Mouse (Mus musculus) CD8-positive naive resting alpha-beta T cell, adult 57 days (primary cell): Measurements from ENCODE around the gene Gm37419. TPM values are rescaled to one million over a fixed set of nuclear protein-coding genes. Genes with fewer than 3 reads are reported as not detected.

Experiments used
- total RNA-seq: library from RNA; stranded (reverse); gene quantifications from one replicate; pipeline ENCODE4 v1.2.4, GENCODE M21; 2023

Gene Gm37419
- total RNA-seq: not detected

DNA sequence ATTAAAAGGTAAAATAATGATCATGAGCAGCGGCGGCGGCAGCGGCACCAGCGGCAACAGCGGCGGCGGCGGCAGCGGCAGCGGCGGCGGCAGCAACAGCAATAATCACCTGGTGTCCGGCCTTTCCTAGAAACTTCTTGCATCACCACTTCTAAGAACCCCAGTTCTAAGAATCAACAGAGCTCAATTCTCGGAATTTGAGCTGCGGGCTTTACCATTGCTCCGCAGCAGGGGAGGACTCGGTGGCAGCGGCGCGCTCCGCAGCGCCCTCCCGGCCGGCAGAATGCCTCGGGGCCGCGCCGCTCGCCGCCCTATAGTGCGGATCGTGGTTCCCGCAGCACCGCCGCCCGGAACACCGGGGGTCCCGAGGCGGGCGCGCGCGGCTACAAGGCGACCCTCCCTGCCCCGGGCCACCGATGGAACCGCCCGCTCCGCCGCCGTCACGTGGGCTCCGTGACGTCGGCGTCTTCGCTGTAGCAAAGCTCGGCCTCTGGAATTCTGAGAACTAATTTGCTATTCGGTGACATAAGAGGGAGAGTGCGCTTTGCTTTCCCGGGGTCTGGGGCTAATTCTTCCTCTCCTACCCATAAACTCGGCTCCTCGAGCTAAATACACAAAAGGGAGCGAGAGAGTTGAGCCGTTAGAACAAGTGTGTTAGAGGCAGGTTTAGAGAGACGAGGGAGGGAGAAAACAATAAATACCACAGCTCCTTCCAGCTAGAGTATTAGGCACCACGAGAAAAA, at the start of gene Gm37419, which contains the start of gene Bcl6:
TSS of gene Gm37419 (plus strand) at position 17 of the 743 bp plus-strand sequence.
TSS of gene Bcl6 (minus strand) at position 387 of the 743 bp plus-strand sequence.

Other genes starting within 250 kb of the Gm37419 start
- not detected for gene Sst, start 97.5 kb upstream of the Gm37419 start, total RNA-seq
- not detected for gene Rtp2, start 56.1 kb upstream of the Gm37419 start, total RNA-seq
- 22.0 TPM for gene Bcl6, start 370 bp downstream of the Gm37419 start, total RNA-seq